Mouse (Mus musculus) MEL (cell line): ENCODE data around the gene Polr2c. TPM values are rescaled to one million over a fixed set of nuclear protein-coding genes. Genes with fewer than 3 reads are reported as not detected.
"Not testable (repeated sequence)": the region's sequence is repeated elsewhere in the genome, so short reads cannot be mapped to it uniquely, and the experiment has no call there.

Experiments used
- DNase-seq: peaks from one replicate; pipeline ENCODE4 v3.0.0; 2011; ENCODE audit warnings: low read depth, low spot score
- H3K27ac ChIP-seq: 2 replicates; pipeline ENCODE4 v1.5.1; 2012; ENCODE audit warnings: low read depth, mild to moderate bottlenecking, control low read depth, low read length, moderate library complexity; ENCODE audit not compliant: control insufficient read depth
- H3K27me3 ChIP-seq, 2 experiments: fragments of 150-350 bp in 1 of 2; sonication (generic) in 1 of 2; 2 replicates each; pipeline ENCODE4 v1.6.1; 2012; ENCODE audit warnings: low read length in 2 of 2, mild to moderate bottlenecking in 2 of 2, improper control_type of control experiment in 1 of 2, moderate library complexity in 1 of 2; ENCODE audit not compliant: insufficient read depth in 2 of 2, control insufficient read depth in 1 of 2
- H3K36me3 ChIP-seq, 2 experiments: 2 replicates each; pipeline ENCODE4 v1.6.1; 2012 to 2014; ENCODE audit warnings: low read length in 2 of 2, improper control_type of control experiment in 1 of 2, inconsistent platforms in 1 of 2, mild to moderate bottlenecking in 1 of 2; ENCODE audit not compliant: insufficient read depth in 2 of 2, control insufficient read depth in 1 of 2
- H3K4me1 ChIP-seq, 2 experiments: fragments of 150-350 bp in 1 of 2; sonication (generic) in 1 of 2; 2 replicates each; pipeline ENCODE4 v1.6.1; 2012; ENCODE audit warnings: low read length in 2 of 2, improper control_type of control experiment in 1 of 2, mild to moderate bottlenecking in 1 of 2; ENCODE audit not compliant: insufficient read depth in 2 of 2, control insufficient read depth in 1 of 2
- H3K4me3 ChIP-seq, 2 experiments: fragments of 150-350 bp in 1 of 2; sonication (generic) in 1 of 2; 2 replicates each; pipeline ENCODE4 v1.5.1; 2012; ENCODE audit warnings: low read depth in 2 of 2, low read length in 2 of 2, mild to moderate bottlenecking in 2 of 2, moderate library complexity in 2 of 2, control low read depth in 1 of 2, improper control_type of control experiment in 1 of 2; ENCODE audit not compliant: control insufficient read depth in 1 of 2, insufficient read depth in 1 of 2
- H3K79me2 ChIP-seq: 2 replicates; pipeline ENCODE4 v1.6.1; 2012; ENCODE audit warnings: mild to moderate bottlenecking, low read length, moderate library complexity; ENCODE audit not compliant: control insufficient read depth, poor library complexity, insufficient read depth
- H3K9ac ChIP-seq: 2 replicates; pipeline ENCODE4 v1.6.1; 2012; ENCODE audit warnings: low read depth, mild to moderate bottlenecking, control low read depth, low read length, moderate library complexity; ENCODE audit not compliant: control insufficient read depth, poor library complexity, severe bottlenecking
- H3K9me3 ChIP-seq: fragments of 150-350 bp; sonication (generic); replicated peaks from 2 replicates; pipeline ENCODE4 v1.6.1; 2012; ENCODE audit warnings: mild to moderate bottlenecking, low read length, improper control_type of control experiment, moderate library complexity; ENCODE audit not compliant: insufficient read depth
- CHD2 ChIP-seq: IDR thresholded peaks from 2 replicates; pipeline ENCODE4 v1.6.1; 2011; ENCODE audit warnings: low read length, improper control_type of control experiment
- CTCF ChIP-seq, 3 experiments: IDR thresholded peaks in 2 of 3; conservative IDR thresholded peaks in 1 of 3; 2 replicates each; pipeline ENCODE4 v1.5.1; 2011 to 2012; ENCODE audit warnings: low read length in 3 of 3, low read depth in 2 of 3, mild to moderate bottlenecking in 2 of 3, improper control_type of control experiment in 1 of 3, inconsistent platforms in 1 of 3, mixed read lengths in 1 of 3, moderate library complexity in 1 of 3; ENCODE audit not compliant: control insufficient read depth in 1 of 3, insufficient read depth in 1 of 3, poor library complexity in 1 of 3, severe bottlenecking in 1 of 3
- E2F4 ChIP-seq: IDR thresholded peaks from 2 replicates; pipeline ENCODE4 v1.6.1; 2011; ENCODE audit warnings: low read depth, low read length, improper control_type of control experiment, borderline replicate concordance
- ELF1 ChIP-seq: IDR thresholded peaks from 2 replicates; pipeline ENCODE4 v1.6.1; 2014; ENCODE audit warnings: low read depth, mild to moderate bottlenecking, inconsistent platforms, low read length, improper control_type of control experiment, moderate library complexity
- EP300 ChIP-seq, 2 experiments: IDR thresholded peaks; 2 replicates each; pipeline ENCODE4 v1.6.1; 2011; ENCODE audit warnings: improper control_type of control experiment in 2 of 2, low read length in 2 of 2, low read depth in 1 of 2, mild to moderate bottlenecking in 1 of 2
- GABPA ChIP-seq: IDR thresholded peaks from 2 replicates; pipeline ENCODE4 v1.6.1; 2012; ENCODE audit warnings: low read depth, mild to moderate bottlenecking, inconsistent platforms, low read length, improper control_type of control experiment, moderate library complexity
- HCFC1 ChIP-seq: IDR thresholded peaks from 2 replicates; pipeline ENCODE4 v1.6.1; 2012; ENCODE audit warnings: low read depth, mild to moderate bottlenecking, inconsistent platforms, low read length, improper control_type of control experiment, moderate library complexity
- JUND ChIP-seq: IDR thresholded peaks from 2 replicates; pipeline ENCODE4 v1.6.1; 2011; ENCODE audit warnings: low read depth, mild to moderate bottlenecking, improper control_type of control experiment, low read length
- MAFK ChIP-seq: IDR thresholded peaks from 2 replicates; pipeline ENCODE4 v1.6.1; 2011; ENCODE audit warnings: low read depth, mild to moderate bottlenecking, low read length, improper control_type of control experiment, borderline replicate concordance
- MAZ ChIP-seq: IDR thresholded peaks from 2 replicates; pipeline ENCODE4 v1.6.1; 2012; ENCODE audit warnings: low read depth, mild to moderate bottlenecking, inconsistent platforms, low read length, improper control_type of control experiment
- MEF2A ChIP-seq: IDR thresholded peaks from 2 replicates; pipeline ENCODE4 v1.6.1; 2014; ENCODE audit warnings: low read depth, mild to moderate bottlenecking, inconsistent platforms, low read length, improper control_type of control experiment; ENCODE audit not compliant: poor library complexity, insufficient replicate concordance, severe bottlenecking; ENCODE audit errors: extremely low read depth
- MXI1 ChIP-seq: IDR thresholded peaks from 2 replicates; pipeline ENCODE4 v1.6.1; 2011; ENCODE audit warnings: mild to moderate bottlenecking, low read depth, low read length, improper control_type of control experiment
- RAD21 ChIP-seq: IDR thresholded peaks from 2 replicates; pipeline ENCODE4 v1.6.1; 2011; ENCODE audit warnings: mild to moderate bottlenecking, low read depth, low read length, improper control_type of control experiment
- RCOR1 ChIP-seq: IDR thresholded peaks from 2 replicates; pipeline ENCODE4 v1.6.1; 2012; ENCODE audit warnings: low read depth, mild to moderate bottlenecking, inconsistent platforms, low read length, improper control_type of control experiment
- SIN3A ChIP-seq: IDR thresholded peaks from 2 replicates; pipeline ENCODE4 v1.6.1; 2012; ENCODE audit warnings: low read length, improper control_type of control experiment, inconsistent platforms
- TAL1 ChIP-seq: IDR thresholded peaks from 2 replicates; pipeline ENCODE4 v1.6.1; 2012; ENCODE audit warnings: mild to moderate bottlenecking, inconsistent platforms, low read length, moderate library complexity, mixed read lengths
- UBTF ChIP-seq: IDR thresholded peaks from 2 replicates; pipeline ENCODE4 v1.6.1; 2012; ENCODE audit warnings: low read depth, mild to moderate bottlenecking, inconsistent platforms, low read length, improper control_type of control experiment, moderate library complexity, borderline replicate concordance; ENCODE audit not compliant: insufficient read depth
- USF1 ChIP-seq: IDR thresholded peaks from 2 replicates; pipeline ENCODE4 v1.6.1; 2014; ENCODE audit warnings: low read depth, mild to moderate bottlenecking, inconsistent platforms, low read length, improper control_type of control experiment, moderate library complexity
- USF2 ChIP-seq, 2 experiments: IDR thresholded peaks; 2 replicates each; pipeline ENCODE4 v1.6.1; 2011 to 2012; ENCODE audit warnings: improper control_type of control experiment in 2 of 2, low read length in 2 of 2, borderline replicate concordance in 1 of 2, inconsistent platforms in 1 of 2, low read depth in 1 of 2, mild to moderate bottlenecking in 1 of 2; ENCODE audit not compliant: insufficient read depth in 1 of 2
- ZKSCAN1 ChIP-seq: IDR thresholded peaks from 2 replicates; pipeline ENCODE4 v1.6.1; 2012; ENCODE audit warnings: low read depth, mild to moderate bottlenecking, inconsistent platforms, low read length, improper control_type of control experiment, moderate library complexity
- ZNF384 ChIP-seq: IDR thresholded peaks from 2 replicates; pipeline ENCODE4 v1.6.1; 2012; ENCODE audit warnings: low read depth, mild to moderate bottlenecking, inconsistent platforms, low read length, improper control_type of control experiment
- polyA plus RNA-seq, 2 experiments: library from polyadenylated mRNA; stranded (reverse) in 1 of 2; unstranded in 1 of 2; fragments of >175 nt in 1 of 2; fragments of >200 nt in 1 of 2; gene quantifications; 2 replicates each; pipeline versions ENCODE4 v1.2.1 to v1.2.4; 2012; ENCODE audit warnings: low replicate concordance in 2 of 2, low read depth in 1 of 2; ENCODE audit not compliant: insufficient read length in 2 of 2, insufficient read depth in 1 of 2, missing spikeins in 1 of 2
- total RNA-seq: library from RNA; depleted of rRNA; stranded (reverse); fragments of 300-350 nt; gene quantifications from 2 replicates; pipeline ENCODE4 v1.2.3, GENCODE M21; 2012

The Polr2c gene
- total and polyA plus RNA-seq, 3 experiments: 92.5 to 181 (median 151) TPM

GRCm38 (mm10) chr8:94850049-94850448 lies 7.2 kb upstream of the Polr2c start:
- DNase-seq: no peak
- no peaks in the 10 kb centered on the region for H3K79me2 ChIP-seq
- no peak overlapping the region for H3K4me3 ChIP-seq
- no peaks in the 10 kb centered on the region for H3K9me3 ChIP-seq
- H3K4me1 ChIP-seq: no peaks in the 10 kb centered on the region
- H3K36me3 ChIP-seq: peaks cover 0 to 10% of the 10 kb centered on the region in 2 experiments; a peak in 2 of 4 replicates
- no peaks in the 10 kb centered on the region for H3K27me3 ChIP-seq
- H3K9ac ChIP-seq: no peak overlapping the region
- TF ChIP-seq E2F4: no peak
- no peak for TF ChIP-seq CHD2
- no peak for TF ChIP-seq EP300 (IDR thresholded peaks at IDR 0.05; ENCODE audit: low read depth in 1 of 2, low read length in 2 of 2)
- TF ChIP-seq RAD21: no peak
- TF ChIP-seq UBTF: no peak
- TF ChIP-seq RCOR1: no peak
- TF ChIP-seq HCFC1: no peak
- no peak for TF ChIP-seq GABPA
- H3K27ac ChIP-seq: no peak overlapping the region

- not testable (repeated sequence) for H3K9ac ChIP-seq, DNase-seq, H3K4me1 ChIP-seq, H3K9me3 ChIP-seq, H3K4me3 ChIP-seq, H3K36me3 ChIP-seq, H3K27ac ChIP-seq, H3K27me3 ChIP-seq
- peaks cover 17% of the 10 kb centered on the region for H3K79me2 ChIP-seq
These were observed 2.5 kb upstream of the Polr2c start for GRCm38 (mm10) chr8:94854761-94855160.

GRCm38 (mm10) chr8:94857011-94857345 lies 272 bp upstream of the Polr2c start:
- peak overlapping the region; percentile 82 for H3K9ac ChIP-seq
- H3K9me3 ChIP-seq: no peaks in the 10 kb centered on the region
- no peak for DNase-seq
- peaks cover 17% of the 10 kb centered on the region for H3K79me2 ChIP-seq
- H3K36me3 ChIP-seq: peaks cover 4 to 10% of the 10 kb centered on the region in 2 experiments
- H3K27me3 ChIP-seq: no peaks in the 10 kb centered on the region
- no peaks in the 10 kb centered on the region for H3K4me1 ChIP-seq
- peak overlapping the region; percentile 32; the same call in 1 of the 2 replicates for H3K27ac ChIP-seq
- TF ChIP-seq RCOR1 (no peak), GABPA (no peak), MAFK (no peak), UBTF (no peak), CHD2 (no peak), JUND (no peak), MAZ (no peak), ZNF384 (no peak), MXI1 (no peak), CTCF (IDR thresholded peaks at IDR 0.05 in 2 of 3, conservative IDR thresholded peaks at IDR 0.05 in 1 of 3; ENCODE audit: control insufficient read depth in 1 of 3, insufficient read depth in 1 of 3, low read depth in 2 of 3, low read length in 3 of 3, poor library complexity in 1 of 3, severe bottlenecking in 1 of 3) (no peak), SIN3A (no peak), TAL1 (no peak), ZKSCAN1 (no peak), RAD21 (no peak), MEF2A (no peak), HCFC1 (no peak), USF1 (no peak), ELF1 (no peak), USF2 (IDR thresholded peaks at IDR 0.05; ENCODE audit: borderline replicate concordance in 1 of 2, insufficient read depth in 1 of 2, low read depth in 1 of 2, low read length in 2 of 2) (no peak)
- H3K4me3 ChIP-seq: peak overlapping the region; percentile 67 to 97
